Mouse (Mus musculus): ENCODE results near the gene Cep350.

Gene Cep350

DNA sequence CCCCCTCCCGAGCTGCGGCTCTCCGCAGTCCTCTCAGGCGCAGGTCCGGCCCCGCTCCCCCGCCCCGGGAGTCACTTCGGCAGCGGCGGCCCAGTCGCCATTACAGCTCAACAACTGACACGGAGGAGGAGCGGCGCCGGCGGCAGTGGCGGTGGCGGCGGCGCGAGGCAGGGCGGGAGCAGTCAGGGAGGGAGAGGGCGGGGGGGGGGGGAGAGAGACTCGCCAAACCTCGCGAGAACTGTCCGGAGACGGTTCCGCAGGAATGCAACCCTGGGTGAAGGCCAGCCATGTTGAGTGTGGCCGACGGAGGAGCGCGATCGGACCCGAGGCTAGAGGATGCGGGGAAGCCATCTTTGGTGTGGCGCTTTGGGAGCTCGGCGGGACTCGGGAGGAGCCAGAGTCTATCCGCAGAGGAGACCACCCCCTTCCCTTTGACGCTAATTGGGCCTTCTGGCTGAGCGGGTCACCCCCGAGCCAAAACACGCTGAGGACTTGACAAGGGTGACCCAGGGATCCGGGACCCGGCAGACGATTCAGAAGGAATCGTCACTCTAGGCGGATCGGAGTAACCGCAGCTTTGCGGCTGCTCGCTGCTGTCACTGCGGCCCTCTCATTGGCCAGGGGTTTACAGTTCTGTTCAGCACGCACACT, at the start of gene Cep350:
Gene Cep350, minus strand, starts transcription at position 188 of the 651 bp plus-strand sequence.
- DNase-seq = peak; percentile 91 to 93

DNA sequence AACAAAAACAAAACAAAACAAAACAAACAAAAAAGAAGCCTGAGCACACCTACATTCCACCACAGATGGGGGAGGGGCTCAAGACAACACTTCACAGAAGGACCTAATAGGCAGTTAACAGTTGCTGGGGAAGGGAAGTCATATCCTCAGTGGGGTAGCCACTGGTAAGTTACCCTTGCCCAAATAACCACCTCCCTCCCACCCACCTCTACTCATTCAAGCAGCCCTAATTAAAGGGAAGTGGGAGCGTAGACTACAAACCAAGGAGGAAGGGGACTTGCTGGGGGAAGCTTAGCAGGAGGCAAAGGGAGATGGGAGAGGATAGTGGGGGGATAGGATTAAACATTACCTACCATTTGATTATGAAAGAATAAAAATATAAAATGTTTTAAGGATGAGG, 47.3 kb upstream of the Cep350 start:
- DNase-seq = no peak

DNA sequence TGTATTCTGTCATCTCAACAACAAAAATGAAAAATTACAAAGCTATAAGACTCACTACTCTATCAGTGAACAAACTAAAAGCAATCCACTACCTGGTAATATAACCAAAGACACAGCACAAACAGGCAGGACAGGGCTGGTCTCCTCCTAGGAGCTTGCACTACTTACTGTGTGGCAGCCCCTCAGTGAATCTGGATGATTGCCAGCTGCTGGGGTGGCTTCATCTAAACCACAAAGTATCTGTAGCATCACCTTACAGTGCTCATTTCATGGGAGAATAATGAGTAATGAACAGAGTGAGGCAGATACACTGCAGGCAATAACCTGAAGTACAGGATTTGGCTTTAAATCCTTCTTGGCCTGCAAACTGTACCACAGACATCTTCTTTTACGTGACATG, 46.7 kb upstream of the Cep350 start:
- DNase-seq = no peak

DNA sequence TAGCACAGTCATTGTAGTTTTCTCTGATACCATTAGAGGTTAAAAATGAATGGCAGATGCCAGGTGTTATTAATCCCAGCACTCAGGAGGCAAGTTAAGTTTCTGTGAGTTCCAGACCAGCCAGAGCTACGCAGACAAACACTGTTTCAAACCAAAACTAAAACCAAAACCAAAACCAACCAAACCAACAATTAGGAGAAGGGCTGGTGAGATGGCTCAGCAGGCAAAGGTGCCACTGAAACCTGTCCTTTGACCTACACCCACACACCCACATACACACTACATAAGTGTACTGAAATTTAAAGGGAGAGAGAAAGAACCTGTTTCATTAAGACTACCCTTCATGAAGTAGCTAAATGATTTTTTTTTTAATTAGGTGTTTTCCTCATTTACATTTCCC, 35.9 kb upstream of the Cep350 start:
- no peak for DNase-seq

DNA sequence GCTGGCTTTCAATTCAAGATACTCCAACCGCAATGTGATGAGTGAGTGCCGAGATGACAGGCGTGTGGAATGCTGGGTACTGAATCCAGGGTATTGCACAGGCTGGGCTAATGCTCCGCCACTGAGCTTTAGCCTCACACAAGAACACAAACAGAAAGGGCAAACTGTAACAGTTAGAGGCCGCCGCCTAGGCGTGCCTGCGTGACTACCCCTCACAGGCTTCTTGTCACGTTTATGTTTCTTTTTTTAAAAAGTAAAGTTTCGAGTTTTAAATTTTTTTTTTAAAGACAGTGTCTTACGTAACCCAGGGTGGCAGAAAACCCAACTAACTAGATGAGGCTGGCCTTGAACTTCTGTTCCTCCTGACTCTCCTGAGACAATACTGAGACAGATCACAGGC, 32.9 kb upstream of the Cep350 start:
- no peak for DNase-seq

DNA sequence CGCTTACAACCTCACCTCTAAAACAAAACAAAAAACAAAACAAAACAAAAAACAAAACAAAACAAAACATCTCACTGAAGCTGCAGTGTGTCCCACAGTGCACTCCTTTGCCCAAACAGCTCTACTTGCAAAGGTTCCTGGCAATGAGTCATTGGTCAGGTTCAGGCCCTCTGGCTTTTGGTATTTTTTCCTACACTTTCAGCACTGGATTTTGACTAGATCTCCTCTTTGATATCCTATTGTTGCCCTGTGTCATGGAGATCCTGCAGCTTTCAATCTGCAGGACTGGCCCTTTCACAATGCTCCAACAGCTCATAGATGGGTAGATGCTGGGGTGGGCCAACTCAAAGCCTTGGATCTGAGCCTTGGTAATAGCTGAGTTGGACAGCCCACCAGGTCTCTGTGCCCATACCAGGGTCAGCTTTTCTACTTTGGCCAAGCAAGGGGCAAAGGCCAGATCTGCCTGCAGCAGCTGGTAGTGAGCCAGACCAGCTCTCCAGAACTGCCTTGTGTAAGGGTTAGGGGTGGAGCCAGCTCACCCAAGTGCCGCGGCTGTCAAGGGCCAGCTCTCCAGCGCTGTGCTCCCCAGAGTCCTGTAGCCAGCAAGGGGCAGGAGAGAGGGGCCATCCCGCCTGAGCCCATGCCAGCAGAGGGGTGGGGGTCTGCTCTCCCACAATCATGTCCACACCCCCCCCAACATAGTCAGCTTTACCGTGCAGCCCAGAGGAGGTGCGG, 30.3 kb upstream of the Cep350 start:
- DNase-seq = no peak

DNA sequence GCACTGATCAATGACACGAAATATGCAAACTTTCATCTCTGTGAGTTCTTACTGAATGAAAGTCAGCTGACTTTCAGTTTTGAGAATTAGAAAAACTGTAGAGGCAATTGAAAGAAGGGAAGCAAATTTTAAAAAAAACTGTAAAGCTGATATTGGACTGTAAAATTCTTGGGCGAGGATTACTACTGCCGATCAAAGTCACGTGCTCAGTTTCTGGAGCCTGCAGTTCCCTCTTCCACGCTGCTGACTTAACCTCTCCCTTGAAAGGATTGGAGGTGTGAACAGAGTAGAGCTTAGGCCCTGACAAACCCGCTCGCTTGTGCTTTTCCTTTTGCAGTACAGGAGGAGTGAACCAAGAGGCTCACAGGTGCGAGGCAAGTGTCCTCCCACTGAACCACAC, 29.3 kb upstream of the Cep350 start:
- DNase-seq = no peak

DNA sequence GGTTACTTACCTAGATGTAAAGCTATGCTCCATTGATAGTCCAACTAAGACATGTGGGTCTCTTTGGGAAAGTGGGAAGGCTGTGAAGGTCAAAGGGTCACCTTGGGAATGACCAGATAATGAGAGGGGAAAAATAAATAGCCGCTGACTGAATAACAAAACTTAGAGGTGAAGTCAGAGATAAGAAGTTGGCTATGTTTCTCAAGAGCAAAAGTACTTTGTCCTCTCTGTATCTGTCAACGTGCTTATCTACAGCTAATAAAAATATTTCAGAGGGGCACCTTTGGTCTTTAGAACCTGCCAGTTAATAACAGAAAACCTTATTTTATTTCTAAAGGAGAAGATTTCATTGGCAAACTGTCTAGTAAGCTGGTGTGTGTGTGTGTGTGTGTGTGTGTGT, 22.6 kb upstream of the Cep350 start:
- DNase-seq = no peak

DNA sequence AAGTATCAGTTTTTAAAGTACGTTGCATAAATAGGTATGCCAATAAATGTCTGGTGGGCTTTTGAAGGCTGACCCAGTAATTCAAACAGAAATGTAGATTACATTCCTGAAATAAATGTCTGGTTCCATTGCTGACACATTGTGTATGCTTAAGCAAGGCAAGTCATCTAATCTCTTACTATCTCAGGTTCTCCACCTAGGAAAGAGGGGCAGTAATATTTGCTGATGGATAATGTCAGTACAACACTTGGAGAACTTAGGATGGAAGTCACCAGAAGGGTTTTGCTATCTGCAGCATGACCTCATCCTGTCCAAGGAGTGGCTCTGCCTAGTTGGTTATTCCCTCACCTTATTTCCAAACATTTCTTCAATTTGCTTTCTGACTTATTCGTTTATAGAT, 21.5 kb upstream of the Cep350 start:
- DNase-seq = no peak

DNA sequence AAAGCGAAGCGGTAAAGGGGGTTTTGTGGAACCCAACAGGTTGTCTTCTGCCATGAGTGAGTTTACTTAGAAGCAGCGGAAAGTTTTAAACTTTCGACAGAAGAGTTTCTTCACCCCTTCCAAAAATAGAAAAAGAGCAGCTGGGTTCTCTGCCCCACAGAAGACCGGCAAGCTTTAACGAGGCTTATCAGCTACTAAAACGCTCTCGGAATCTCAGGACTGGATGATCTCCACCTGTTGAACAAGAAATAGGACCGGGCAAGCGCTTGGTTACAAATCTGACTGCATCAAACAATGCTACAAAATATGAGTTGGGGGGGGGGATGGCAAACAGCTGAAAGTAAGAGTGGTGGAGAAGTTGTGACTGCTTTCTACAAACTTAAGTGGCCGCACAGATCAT, 17.3 kb upstream of the Cep350 start:
- no peak for DNase-seq

DNA sequence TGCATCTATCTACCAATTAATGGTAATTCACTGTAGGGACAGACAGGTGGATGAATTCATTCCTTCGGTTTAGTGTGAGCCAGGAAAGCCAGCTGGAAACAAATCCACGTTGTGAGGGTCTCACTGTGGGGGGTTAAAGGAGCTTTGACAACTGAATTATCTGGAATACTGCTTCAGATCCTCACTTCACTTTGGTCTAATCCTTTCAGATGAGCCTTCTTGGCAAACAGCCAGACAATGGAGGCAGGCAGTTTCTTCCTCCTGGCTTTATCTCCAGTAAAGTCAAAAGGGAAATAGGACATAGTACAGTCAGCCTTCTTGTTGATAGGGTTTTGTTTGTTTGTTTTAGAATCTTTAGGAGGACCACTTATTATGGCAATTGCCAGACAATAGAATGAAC, 16.3 kb upstream of the Cep350 start:
- no peak for DNase-seq

DNA sequence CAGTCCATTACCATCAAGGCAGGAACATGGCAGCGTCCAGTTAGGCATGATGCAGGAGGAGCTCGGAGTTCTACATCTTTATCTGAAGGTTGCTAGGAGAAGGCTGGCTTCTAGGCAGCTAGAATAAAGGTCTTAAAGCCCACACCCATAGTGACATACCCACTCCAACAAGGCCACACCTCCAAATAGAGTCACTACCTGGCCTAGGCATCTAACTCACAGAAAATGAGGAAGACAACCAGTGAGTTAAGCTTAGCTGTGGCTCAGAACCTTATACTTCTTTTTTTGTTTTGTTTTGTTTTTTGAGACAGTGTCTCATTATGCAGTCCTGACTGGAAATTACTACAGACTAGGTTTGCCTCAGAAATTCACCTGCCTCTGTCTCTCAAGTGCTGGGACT, 14.6 kb upstream of the Cep350 start:
- no peak for DNase-seq

DNA sequence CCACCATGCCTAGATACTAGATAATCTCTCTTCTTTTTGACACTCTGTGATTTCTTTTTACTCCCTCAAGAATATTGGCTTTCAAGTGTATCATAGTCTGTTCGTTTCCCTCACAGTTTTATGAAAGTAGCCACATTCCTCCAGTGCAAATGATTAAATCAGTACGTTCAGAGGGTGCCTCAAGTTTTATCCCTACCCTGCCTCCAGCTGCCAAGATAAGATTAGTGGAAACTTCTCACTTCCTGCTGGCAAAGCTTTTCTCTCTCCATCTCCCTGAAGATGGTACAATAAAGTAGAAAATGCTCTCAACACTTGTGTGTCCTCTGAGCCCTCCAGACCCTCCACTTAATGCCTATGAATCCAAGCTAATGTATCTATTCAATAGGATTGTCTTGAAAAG, 1.9 kb upstream of the Cep350 start:
- no peak for DNase-seq

DNA sequence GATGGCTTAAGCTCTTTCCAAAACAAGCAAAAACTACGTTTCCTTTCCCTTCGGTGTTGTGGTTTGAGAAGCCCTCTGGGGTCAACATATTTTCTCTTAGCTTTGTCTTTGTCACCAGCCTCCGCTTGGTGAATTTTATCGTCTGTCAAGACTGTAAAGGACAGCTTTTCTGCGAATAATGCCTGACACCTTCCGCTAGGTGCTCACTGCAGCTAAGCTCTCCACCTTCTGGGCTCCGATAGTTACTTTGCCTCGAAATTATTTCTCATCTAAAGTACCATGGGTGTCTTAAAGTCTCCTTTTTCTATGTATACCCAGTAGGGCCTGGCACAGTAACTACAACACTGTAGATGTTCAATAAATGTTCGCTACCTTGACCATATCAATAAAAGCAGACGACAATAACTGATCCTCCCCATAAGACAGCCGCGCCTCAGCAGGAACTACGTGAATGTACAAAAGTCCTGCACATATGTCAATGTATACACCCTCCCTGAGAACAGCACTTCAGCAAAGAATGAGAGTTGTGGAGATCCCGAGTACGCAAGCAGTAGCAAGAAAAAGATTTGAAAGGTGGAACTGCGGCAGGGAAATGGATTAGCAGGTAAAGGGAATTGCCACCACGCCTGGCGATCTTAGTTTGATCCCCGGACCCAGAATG, 794 bp upstream of the Cep350 start:
- peak in 1 of 2 experiments; percentile 33 for DNase-seq

DNA sequence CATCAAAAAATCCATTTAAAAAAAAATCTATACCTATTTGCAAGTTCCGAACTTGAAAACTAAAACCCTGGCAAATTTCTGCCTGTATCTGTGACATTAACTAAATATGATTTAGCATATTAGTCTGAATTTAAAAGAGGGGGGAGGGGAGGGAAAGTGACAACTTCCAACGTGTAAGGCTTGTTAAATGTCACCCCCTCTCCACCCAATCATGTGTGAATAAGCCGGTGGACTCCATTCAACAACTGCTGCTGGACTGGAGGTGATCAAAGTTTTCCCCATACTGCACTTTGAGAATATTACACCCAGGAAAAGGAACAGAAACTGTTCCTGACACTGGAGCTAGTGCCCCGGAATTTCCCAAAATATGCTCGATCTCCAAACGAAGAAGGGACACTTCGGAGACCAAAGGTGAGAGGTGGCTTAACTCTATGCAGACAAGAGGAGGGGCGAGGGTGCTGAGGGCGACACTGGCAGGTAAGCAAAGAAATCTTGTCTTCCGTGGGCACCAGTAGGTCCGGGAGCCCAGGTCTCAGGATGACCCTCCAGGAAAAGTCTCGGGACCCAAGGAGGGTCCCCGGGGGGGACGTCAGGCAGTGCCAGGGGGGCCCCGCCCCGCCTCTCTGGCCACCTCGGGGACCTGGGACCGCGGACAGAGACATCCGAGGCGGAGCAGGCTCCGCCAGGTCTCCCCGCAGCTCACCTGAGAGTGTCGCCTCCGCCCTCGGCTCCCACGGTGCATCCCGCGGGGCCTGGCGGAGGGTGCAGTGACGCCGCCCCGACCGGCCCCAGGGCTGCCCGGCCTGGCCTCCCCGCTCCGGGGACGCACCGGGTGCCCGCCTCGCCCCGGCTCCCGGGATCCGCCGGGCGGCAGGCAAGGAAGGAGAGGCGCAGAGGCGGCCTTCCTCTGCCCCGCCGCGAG, 648 bp downstream of the Cep350 start:
- DNase-seq = no peak

DNA sequence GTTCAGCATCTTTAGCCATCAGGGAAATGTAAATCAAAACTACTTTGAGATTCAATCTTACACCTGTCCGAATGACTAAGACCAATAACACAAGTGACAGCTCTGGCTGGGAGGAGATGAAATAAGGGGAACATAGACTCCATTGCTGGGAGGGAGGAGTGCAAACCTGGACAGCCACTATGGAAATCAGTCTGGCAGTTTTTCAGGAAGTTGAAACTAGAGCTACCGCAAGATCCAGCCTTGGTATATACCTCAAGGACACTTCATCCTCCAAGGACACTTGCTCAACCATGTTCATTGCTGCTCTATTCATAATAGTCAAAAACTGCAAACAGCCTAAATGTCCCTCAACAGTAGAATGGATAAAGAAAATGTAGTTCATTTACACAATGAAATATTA, 23.9 kb downstream of the Cep350 start:
- DNase-seq = no peak

DNA sequence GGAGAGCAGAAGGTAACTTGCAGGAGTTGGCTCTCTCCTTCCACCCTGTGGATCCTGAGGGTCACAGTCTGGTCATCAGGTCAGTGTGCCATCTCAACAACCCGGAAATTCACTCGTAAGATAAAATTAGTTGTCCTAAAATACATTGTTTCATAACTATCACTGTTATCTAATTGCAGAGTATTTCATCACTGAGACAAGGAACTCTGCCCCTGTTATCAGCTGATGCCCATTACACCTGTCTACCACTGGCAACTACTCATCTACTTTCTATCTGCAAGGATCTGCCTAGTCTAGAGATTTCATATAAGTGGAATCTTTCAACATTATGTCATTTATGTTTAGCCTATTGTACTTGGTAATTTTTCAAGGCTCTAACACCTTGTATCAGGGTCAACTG, 28.7 kb downstream of the Cep350 start:
- DNase-seq = no peak

DNA sequence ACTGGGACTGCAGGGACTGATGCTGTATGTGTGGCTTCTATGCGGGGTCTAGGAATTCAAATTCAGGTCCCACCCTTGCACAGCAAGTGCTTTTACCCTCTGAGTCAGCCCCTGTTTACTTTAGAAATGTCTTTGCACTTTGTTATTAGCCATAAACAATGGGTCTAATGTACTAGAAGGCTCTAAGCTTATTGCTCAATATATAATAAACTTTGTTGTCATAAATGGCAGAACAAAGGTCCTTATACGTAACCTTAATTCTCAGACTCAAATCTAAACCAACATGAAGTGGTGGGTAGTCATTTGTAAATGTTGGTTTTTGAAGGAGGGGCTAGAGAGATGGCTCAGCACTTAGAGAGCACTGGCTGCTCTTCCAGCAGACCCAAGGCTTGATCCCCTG, 35.6 kb downstream of the Cep350 start:
- no peak for DNase-seq

DNA sequence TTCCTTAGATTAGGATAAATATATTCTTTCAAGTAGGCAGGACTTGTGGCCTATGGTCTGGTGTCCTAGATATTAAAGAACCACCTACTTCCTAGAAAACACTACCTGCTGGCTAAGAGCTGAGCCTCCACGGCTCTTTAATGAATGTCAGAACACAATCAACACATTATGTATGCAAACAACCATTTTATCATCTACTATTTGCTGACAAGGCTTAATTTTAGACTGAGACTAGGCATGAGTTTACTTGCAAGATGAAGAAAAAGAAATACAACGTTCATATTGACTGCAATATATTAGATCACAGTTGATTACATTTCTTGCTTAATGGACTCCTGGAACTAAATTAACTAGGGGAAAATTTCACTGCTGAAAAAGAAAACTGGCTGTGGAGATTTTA, 38.4 kb downstream of the Cep350 start:
- no peak for DNase-seq

DNA sequence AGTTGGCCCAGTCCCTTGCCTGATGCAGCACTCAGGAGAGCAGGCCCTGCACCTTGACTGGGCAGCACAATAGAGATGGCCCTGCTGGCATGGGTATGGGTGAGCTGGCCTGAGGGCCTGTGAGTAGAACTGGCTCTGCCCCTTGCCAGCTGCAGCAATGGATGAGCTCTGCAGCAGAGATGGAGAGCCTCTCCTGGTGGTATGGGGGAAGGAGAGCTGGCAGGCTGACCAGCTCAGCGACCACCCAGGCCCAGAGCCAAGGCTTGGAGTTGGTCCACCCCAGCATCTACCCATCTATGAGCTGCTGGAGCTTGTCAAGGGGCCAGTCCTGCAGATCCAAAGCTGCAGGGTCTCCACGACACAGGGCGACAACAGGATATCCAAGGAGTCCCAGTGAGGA, 69.5 kb downstream of the Cep350 start:
- DNase-seq = no peak

DNA sequence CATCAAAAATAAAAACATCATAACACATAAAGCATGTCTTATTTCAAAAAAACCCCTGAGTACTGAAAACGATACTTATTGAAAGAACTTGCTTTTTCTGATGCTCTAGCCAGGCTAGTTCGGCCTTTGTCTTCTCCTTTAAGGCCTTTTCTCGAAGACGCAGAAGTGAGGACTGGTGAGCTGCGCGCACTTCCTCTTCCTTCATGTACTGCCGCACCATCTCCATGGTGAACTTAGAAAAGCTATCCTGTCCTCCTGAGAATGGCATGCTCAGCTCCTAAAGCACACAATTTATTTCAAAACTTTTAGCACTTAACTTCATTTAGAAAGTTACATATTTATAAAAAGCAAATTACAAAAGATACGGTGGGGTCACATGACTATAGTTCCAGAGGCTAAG, 71.7 kb downstream of the Cep350 start:
- no peak for DNase-seq

DNA sequence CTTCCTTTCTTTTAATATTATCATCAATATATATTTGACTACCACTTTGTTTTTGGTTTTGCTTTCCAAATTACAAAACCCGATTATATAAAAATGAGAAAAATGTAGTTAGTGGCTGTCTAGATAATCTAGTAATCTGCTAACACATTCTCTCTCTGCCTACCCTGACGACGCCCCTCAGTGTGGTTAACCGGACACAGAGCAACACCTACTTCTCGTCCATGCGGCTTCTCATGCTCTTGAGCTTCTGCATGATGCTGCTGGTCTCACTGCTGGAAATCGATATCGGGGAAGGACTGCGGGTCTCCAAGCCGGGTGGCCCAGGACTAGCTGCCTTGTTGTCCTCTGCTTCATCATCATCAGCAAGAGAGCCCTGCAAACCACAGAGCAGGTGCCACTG, 78.7 kb downstream of the Cep350 start:
- no peak for DNase-seq

DNA sequence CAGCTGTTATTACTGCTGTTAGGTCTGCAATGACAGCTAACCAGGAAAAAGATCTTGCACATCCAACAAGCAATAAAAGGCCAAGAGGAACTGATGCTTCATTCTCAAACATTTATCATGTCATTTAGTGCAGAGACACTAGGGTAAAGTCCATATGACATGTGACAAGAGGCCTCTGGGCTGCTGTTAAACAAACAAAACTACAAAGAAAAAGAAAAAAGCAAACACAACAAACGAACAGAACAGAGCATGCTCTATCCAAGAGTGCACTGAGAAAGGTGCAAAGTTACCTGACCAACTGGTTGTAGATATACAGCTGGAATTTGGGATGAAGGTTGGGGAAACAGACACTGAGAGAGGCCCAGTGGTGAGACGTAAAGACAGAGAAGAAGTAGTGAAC, 86.2 kb downstream of the Cep350 start:
- DNase-seq = no peak
